Mouse (Mus musculus) cerebellum, adult 9-11 months (tissue): ENCODE measurements around the gene Srpr.

Experiments used
- DNase-seq: peaks from one replicate; pipeline ENCODE4 v3.0.0; 2022

Gene Srpr

DNA sequence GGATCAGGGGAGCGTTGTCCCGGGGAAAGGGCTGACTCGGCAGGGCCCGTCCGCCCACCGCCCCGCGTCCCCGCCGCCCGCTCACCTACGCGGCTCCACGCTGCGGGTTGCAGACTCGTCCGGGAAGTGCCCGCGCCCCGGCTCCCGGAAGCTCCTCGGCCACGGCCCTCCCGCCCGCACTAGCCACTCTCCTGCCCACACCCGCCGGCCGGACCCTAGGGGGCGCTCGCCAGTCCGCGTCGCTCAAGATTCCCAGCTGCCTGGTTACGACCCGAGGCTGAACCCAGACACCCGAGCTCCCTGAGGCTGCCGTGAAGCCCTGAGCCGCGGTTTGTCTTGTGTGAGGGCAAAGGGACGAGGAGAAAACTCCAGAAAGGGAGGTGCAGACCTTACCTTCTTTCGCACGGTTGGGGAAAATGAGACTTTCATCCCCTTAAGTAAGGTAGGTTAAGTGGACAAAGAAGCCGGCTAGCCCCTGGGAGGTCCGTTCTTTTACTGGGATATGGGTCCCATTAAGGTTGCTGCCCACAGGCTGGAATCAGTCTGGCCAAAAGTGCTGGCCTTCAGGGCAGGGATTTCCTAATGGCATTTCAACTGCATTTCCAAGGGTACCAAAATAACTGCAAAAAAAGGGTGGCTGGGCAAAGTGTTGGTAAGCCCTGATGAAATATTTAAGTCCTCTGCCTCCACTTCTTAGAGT is at the start of gene Srpr, which contains the start of gene Tirap:
Srpr (plus strand) TSS at position 404 of the 700 bp plus-strand sequence.
Tirap (minus strand) TSS at position 520 of the 700 bp plus-strand sequence.
- peak; percentile 89 for DNase-seq

DNA sequence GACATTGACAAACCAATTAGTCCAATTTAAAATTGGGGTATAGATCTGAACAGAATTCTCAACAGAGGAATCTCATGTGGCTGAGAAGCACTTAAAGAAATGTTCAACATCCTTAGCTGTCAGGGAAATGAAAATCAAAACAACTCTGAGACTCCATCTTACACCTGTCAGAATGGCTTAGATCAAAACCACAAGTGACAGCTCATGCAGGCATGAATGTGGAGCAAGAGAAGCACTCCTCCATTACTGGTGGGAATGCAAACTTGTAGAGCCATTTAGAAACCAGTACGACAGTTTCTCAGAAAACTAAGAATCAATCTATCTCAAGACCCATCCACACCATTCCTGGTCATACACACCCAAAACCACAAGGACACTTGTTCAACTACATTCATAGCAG is 47.1 kb upstream of the Srpr start:
- DNase-seq, result no peak

- DNase-seq, result no peak
These were observed 43.8 kb upstream of the Srpr start for GRCm38 (mm10) chr9:35156002-35156710.

DNA sequence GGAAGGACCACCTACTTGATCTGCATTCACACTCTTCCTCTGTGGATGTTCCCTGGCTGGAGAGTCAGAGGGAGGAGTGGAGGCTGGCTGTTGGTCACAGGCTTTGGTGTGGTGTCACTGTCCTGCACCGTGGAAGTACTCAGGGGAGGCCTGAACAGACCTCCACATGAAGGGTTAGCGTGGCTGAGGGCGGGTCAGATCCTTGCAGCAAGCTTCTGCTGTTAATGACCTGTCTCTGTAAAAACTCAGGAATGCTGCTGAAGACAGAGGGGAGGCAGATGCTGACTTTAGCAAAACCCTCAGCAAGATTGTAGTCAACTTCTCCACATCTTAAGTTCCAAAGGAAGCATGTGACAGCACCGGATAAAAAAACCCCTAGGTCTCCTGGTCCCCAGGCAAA is 43.1 kb upstream of the Srpr start:
- DNase-seq, result no peak

DNA sequence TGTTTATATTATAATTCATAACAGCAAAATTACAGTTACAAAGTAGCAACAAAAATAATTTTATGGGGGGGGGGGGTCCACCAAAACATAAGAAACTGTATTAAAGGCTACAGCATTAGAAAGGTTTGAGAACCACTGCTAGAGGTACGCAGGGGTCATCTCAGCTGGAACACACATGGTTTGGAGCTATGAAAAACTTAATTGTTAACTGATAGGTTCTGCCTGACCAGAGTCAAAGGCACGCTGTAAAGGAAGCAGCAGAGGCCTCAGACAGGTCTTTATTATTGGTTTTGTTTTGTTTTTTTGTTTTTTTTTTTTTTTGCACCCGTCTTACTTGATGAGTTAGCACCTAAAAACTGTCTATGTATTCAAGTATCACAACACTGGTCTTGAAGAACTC is 41.5 kb upstream of the Srpr start:
- no peak for DNase-seq

DNA sequence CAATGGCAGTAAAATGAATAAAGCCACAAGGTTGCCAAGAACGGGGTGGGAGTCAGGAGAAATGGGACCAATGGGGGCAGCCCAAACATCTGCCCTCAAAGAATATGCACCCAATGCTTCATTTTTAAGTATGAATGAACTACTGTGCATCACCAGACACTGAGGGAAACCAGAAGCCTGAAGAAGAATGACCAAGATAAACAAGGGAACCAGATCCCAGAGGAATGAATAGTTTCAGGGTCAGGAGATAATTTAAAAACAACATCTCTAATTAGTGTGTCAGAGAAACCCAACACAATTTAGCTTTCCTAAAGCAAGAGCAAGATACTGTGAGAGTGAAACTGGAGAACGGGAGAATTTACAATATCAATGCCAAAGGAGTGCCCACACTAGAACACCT is 39.3 kb upstream of the Srpr start:
- no peak for DNase-seq

- DNase-seq, result no peak
These were observed 38.3 kb upstream of the Srpr start for GRCm38 (mm10) chr9:35161721-35162120.

DNA sequence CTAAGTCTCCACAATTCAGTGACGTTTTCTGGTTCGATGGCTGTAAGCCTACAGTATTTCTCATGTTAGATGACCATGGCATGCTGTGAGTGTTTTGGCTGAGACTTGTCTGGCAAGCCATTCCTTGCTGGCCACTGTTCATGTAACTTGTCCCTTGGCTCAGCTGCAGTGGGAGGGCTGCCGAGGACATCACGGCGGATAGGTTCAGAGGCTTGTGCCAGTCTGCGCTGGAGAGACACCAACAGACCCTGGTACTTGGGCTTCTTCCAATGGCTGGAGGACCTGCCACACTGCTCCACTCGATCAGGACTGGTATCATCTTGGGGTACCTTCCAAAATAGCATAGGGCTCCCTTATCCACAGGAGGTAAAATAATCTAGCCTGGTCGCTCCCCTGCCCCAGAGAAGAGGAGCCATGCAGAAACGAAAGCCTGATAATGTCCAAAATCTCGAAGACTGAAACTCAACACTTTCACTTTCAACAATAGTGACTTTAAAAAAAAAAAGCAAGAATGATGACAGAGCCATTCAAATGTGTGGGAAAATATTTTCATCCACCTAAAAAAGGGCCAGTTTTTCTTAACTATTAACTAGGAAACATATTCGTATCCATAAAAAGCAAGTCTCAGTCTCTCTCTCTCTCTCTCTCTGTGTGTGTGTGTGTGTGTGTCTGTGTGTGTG is 36.8 kb upstream of the Srpr start:
- peak; percentile 86 for DNase-seq

DNA sequence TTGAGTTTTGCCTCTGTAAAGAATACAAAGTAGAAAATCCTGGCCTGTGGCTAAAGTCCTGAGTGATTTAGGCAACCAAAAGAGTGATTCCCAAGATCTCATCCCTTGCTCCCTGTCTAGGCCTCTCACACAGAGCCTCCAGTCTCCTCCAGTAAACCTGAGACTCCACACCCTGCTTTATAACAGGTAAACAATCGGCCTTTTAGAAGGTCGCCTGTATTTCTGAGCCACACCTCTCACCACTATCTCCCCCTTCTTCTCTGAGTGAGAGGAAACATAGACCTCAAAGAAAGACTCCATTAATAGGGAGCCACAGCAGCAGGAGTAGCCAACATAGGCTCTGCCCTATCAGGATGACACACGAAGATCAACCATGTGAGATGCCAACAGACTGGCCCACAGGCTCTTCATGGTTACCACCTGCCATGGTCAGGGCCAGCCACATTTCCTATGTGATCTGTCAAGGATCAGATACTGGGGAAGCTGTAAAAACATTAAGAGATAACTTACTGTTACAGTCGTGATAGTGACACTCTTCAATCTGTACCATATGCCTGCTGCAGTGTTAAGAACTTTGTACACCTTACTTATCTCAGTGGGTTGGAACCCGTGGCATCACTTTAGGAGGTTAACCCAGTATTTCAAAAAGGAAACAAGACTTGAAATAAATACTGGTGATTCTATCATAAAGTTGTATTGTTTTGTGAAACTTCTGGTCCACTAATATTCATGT is 35.7 kb upstream of the Srpr start:
- no peak for DNase-seq

- no peak for DNase-seq
These were observed 33.7 kb upstream of the Srpr start for GRCm38 (mm10) chr9:35166144-35166797.

- DNase-seq, result no peak
These were observed 33.0 kb upstream of the Srpr start for GRCm38 (mm10) chr9:35166798-35167635.

GRCm38 (mm10) chr9:35170071-35170470 is 29.9 kb upstream of the Srpr start:
- DNase-seq, result no peak

GRCm38 (mm10) chr9:35173331-35173730 is 26.6 kb upstream of the Srpr start:
- no peak for DNase-seq

GRCm38 (mm10) chr9:35175251-35176123 is 24.5 kb upstream of the Srpr start, which contains the start of gene Dcps:
Dcps (minus strand) TSS chr9:35176061.
- peak; percentile 96 for DNase-seq

DNA sequence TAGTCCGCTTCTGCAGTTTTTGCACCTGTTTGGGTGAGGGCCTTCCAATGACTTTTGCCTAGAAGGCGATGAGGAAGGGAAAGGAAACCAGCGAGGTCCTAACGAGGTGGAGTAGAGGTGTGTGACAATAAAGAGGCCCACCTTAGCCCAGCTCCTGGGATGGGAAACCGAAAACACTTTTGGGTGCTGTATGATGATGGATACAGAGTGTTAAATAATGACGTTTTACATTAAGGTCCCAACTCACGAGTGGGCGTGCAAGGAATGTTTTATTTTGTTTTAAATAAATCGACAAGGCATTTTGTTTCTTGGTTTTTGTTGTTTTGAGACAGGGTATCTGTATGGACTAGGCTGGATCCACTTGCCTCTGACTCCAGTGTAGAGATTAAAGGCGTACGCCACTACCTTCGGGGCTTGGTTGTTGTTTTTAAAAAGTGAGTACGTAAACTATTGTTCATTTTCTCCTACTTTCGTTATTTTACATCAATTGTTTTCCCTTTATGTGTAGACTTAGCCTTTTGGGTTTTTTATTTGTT is 23.8 kb upstream of the Srpr start:
- no peak for DNase-seq

DNA sequence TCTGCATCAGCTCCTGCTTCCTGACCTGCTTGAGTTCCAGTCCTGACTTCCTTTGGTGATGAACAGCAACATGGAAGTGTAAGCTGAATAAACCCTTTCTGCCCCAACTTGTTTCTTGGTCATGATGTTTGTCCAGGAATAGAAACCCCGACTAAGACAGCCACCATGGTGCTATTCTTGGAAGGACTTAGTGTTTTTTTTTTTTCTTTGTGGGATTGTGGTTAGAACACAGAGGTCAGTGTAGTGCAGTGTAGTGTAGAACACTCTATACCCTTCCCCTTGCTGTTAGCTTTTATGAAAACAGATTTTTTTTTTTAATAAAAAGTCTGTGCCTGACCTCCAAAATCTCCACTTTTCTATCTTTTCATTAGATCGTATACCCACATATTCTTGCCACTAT is 17.1 kb upstream of the Srpr start:
- DNase-seq, result no peak

- no peak for DNase-seq
These were observed 16.6 kb upstream of the Srpr start for GRCm38 (mm10) chr9:35183359-35183758.

GRCm38 (mm10) chr9:35186430-35186829 is 13.5 kb upstream of the Srpr start:
- DNase-seq, result no peak

DNA sequence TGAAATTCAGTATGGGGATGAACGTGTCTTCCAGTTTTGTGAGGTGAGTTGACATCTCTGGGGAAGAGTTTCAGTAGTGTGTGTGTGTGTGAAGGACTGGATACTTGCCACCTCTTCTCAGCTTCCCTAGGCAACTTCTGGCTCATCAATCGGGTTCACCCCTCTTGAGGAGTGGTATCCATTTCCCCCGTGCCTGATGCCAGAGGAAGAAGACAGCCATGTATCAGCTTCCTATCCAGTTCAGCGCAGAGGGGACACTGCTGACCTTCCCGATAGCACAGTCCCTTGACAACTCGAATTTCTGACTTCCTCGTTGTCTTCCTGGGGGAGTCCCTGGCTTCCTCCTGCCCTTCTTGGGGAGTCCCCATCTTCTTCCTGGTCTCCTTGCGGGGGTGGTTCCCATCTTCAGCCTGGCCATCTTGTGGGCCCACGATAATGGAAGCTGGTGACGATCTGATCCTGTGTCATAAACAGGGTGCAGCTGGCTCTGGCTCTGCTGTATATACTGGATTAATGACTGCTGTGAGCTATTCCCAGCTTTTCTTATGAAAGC is 12.5 kb upstream of the Srpr start:
- DNase-seq, result no peak

- peak; percentile 38 for DNase-seq
These were observed 11.3 kb upstream of the Srpr start for GRCm38 (mm10) chr9:35188700-35189099.
